Mouse (Mus musculus): ENCODE measurements around the gene Sp9.

The Sp9 gene

GRCm38 (mm10) chr2:73274119-73274920 is 2.6 kb downstream of the Sp9 start:
- CTCF ChIA-PET = interaction anchor here (0.6 to 0.7 kb wide), 2 partner anchors 99 to 134 kb away, joined by 3 to 4 read pairs; no protein-coding TSS in a partner anchor

- CTCF ChIA-PET = interaction anchor here (0.6 to 0.7 kb wide), 4 partner anchors 100 to 502 kb away, joined by 3 to 6 read pairs (median 4); no protein-coding TSS in a partner anchor
Observed at GRCm38 (mm10) chr2:73275261-73276040, 3.7 kb downstream of the Sp9 start.

GRCm38 (mm10) chr2:73276141-73276571 is 4.4 kb downstream of the Sp9 start:
- CTCF ChIA-PET = interaction anchor here (0.6 to 1.3 kb wide), 2 partner anchors 760 to 973 kb away, joined by 3 to 4 read pairs; no protein-coding TSS in a partner anchor

GRCm38 (mm10) chr2:73277021-73277708 is 5.4 kb downstream of the Sp9 start:
- CTCF ChIA-PET = interaction anchor here (1.3 kb wide), 1 partner anchor 974 kb away, joined by 3 read pairs; no protein-coding TSS in a partner anchor

- CTCF ChIA-PET = interaction anchor here (1.3 to 2.3 kb wide), 2 partner anchors 110 to 975 kb away, joined by 3 to 7 read pairs; no protein-coding TSS in a partner anchor
Observed at GRCm38 (mm10) chr2:73277709-73278075, 6.0 kb downstream of the Sp9 start.

GRCm38 (mm10) chr2:73278131-73278854 is 6.6 kb downstream of the Sp9 start:
- CTCF ChIA-PET = interaction anchor here (0.7 to 2.3 kb wide), 4 partner anchors 10 to 116 kb away, joined by 3 to 7 read pairs (median 3); no protein-coding TSS in a partner anchor

- CTCF ChIA-PET = interaction anchor here (0.7 to 2.3 kb wide), 4 partner anchors 10 to 117 kb away, joined by 3 to 7 read pairs (median 3); no protein-coding TSS in a partner anchor
Observed at GRCm38 (mm10) chr2:73278869-73279268, 7.1 kb downstream of the Sp9 start.

GRCm38 (mm10) chr2:73279271-73280038 is 7.7 kb downstream of the Sp9 start:
- CTCF ChIA-PET = interaction anchor here (2.3 kb wide), 1 partner anchor 112 kb away, joined by 7 read pairs; no protein-coding TSS in a partner anchor

- CTCF ChIA-PET = no interaction called here
Observed at GRCm38 (mm10) chr2:73280356-73281047, 8.8 kb downstream of the Sp9 start.

GRCm38 (mm10) chr2:73281048-73281661 is 9.4 kb downstream of the Sp9 start:
- CTCF ChIA-PET = interaction anchor here (0.6 to 0.7 kb wide), 3 partner anchors 113 to 345 kb away, joined by 3 to 6 read pairs (median 3); no protein-coding TSS in a partner anchor

GRCm38 (mm10) chr2:73281707-73282106 is 10.0 kb downstream of the Sp9 start:
- CTCF ChIA-PET = interaction anchor here (0.6 to 0.7 kb wide), 3 partner anchors 114 to 346 kb away, joined by 3 to 6 read pairs (median 3); no protein-coding TSS in a partner anchor

GRCm38 (mm10) chr2:73285630-73286029 is 13.9 kb downstream of the Sp9 start:
- CTCF ChIA-PET = no interaction called here

GRCm38 (mm10) chr2:73291130-73291529 is 19.4 kb downstream of the Sp9 start:
- CTCF ChIA-PET = interaction anchor here (0.7 kb wide), 1 partner anchor 570 kb away, joined by 3 read pairs; no protein-coding TSS in a partner anchor

GRCm38 (mm10) chr2:73295023-73295422 is 23.3 kb downstream of the Sp9 start:
- CTCF ChIA-PET = interaction anchor here (0.9 kb wide), 1 partner anchor 16 kb away, joined by 3 read pairs; no protein-coding TSS in a partner anchor

GRCm38 (mm10) chr2:73298154-73298553 is 26.4 kb downstream of the Sp9 start:
- CTCF ChIA-PET = interaction anchor here (0.5 kb wide), 1 partner anchor 37 kb away, joined by 3 read pairs; no protein-coding TSS in a partner anchor

GRCm38 (mm10) chr2:73298841-73299240 is 27.1 kb downstream of the Sp9 start:
- CTCF ChIA-PET = no interaction called here

GRCm38 (mm10) chr2:73301979-73302378 is 30.3 kb downstream of the Sp9 start:
- CTCF ChIA-PET = no interaction called here

- CTCF ChIA-PET = no interaction called here
Observed at GRCm38 (mm10) chr2:73302722-73303121, 31.0 kb downstream of the Sp9 start.

GRCm38 (mm10) chr2:73304506-73304905 is 32.8 kb downstream of the Sp9 start:
- CTCF ChIA-PET = no interaction called here
